Mouse (Mus musculus): ENCODE measurements around the gene Keg1.
A peak's percentile ranks its signal among the peaks of the same experiment; 100 is the strongest.
"Not testable (repeated sequence)": the region's sequence is repeated elsewhere in the genome, so short reads cannot be mapped to it uniquely, and the experiment has no call there.

Keg1 gene

GRCm38 (mm10) chr19:12695590-12695989 lies at the start of gene Keg1:
TSS of gene Keg1 (plus strand) at chr19:12695786.
- no peak for DNase-seq (ENCODE audit: low spot score)

GRCm38 (mm10) chr19:12649511-12649910 lies 46.1 kb upstream of the Keg1 start:
- no peak for DNase-seq (ENCODE audit: low spot score)

GRCm38 (mm10) chr19:12666156-12666555 lies 29.4 kb upstream of the Keg1 start:
- no peak for DNase-seq (ENCODE audit: low spot score)

GRCm38 (mm10) chr19:12668601-12669000 lies 27.0 kb upstream of the Keg1 start:
- DNase-seq (ENCODE audit: low spot score) = not testable (repeated sequence)

GRCm38 (mm10) chr19:12670139-12670538 lies 25.4 kb upstream of the Keg1 start, which contains the start of gene Olfr1442:
TSS of gene Olfr1442 (plus strand) at chr19:12670439.
- DNase-seq (ENCODE audit: low spot score) = no peak

- DNase-seq (ENCODE audit: low spot score) = no peak
Observed at GRCm38 (mm10) chr19:12671051-12671450, 24.5 kb upstream of the Keg1 start.

GRCm38 (mm10) chr19:12677812-12678211 lies 17.8 kb upstream of the Keg1 start, which contains the start of gene Olfr1443:
TSS of gene Olfr1443 (plus strand) at chr19:12678112.
- no peak for DNase-seq (ENCODE audit: low spot score)

GRCm38 (mm10) chr19:12684638-12685037 lies 10.9 kb upstream of the Keg1 start:
- no peak for DNase-seq (ENCODE audit: low spot score)

GRCm38 (mm10) chr19:12685231-12685630 lies 10.4 kb upstream of the Keg1 start:
- no peak for DNase-seq (ENCODE audit: low spot score)

- DNase-seq (ENCODE audit: low spot score) = no peak
Observed at GRCm38 (mm10) chr19:12696221-12696620, 635 bp downstream of the Keg1 start.

- no peak for DNase-seq (ENCODE audit: low spot score)
Observed at GRCm38 (mm10) chr19:12708458-12708857, 12.9 kb downstream of the Keg1 start.

GRCm38 (mm10) chr19:12708986-12709385 lies 13.4 kb downstream of the Keg1 start:
- DNase-seq (ENCODE audit: low spot score) = no peak

- DNase-seq (ENCODE audit: low spot score) = no peak
Observed at GRCm38 (mm10) chr19:12719189-12719588, 23.6 kb downstream of the Keg1 start.

GRCm38 (mm10) chr19:12720463-12720862 lies 24.9 kb downstream of the Keg1 start:
- DNase-seq (ENCODE audit: low spot score) = no peak

GRCm38 (mm10) chr19:12720919-12721318 lies 25.3 kb downstream of the Keg1 start:
- DNase-seq (ENCODE audit: low spot score) = not testable (repeated sequence)

- not testable (repeated sequence) for DNase-seq (ENCODE audit: low spot score)
Observed at GRCm38 (mm10) chr19:12721596-12721995, 26.0 kb downstream of the Keg1 start.

- DNase-seq (ENCODE audit: low spot score) = no peak
Observed at GRCm38 (mm10) chr19:12722308-12722707, 26.7 kb downstream of the Keg1 start.

- DNase-seq (ENCODE audit: low spot score) = no peak
Observed at GRCm38 (mm10) chr19:12725851-12726250, 30.3 kb downstream of the Keg1 start.

- no peak for DNase-seq (ENCODE audit: low spot score)
Observed at GRCm38 (mm10) chr19:12731036-12731435, 35.5 kb downstream of the Keg1 start.

- DNase-seq (ENCODE audit: low spot score) = no peak
Observed at GRCm38 (mm10) chr19:12731950-12732349, 36.4 kb downstream of the Keg1 start.

GRCm38 (mm10) chr19:12756286-12756685 lies 60.7 kb downstream of the Keg1 start:
- DNase-seq (ENCODE audit: low spot score) = no peak

- no peak for DNase-seq (ENCODE audit: low spot score)
Observed at GRCm38 (mm10) chr19:12758936-12759478, 63.4 kb downstream of the Keg1 start.

- DNase-seq (ENCODE audit: low spot score) = peak; percentile 17
Observed at GRCm38 (mm10) chr19:12759656-12760055, 64.1 kb downstream of the Keg1 start.

Measured in layer of hippocampus, adult 9-10 months (tissue).